Mouse (Mus musculus): ENCODE results near the gene Gas2.
A peak's percentile ranks its signal among the peaks of the same experiment; 100 is the strongest.

Gene Gas2

GRCm38 (mm10) chr7:51861250-51862096 is at the start of gene Gas2:
Gene Gas2, plus strand, starts transcription at chr7:51862015.
- DNase-seq (ENCODE audit: low read depth, low spot score), result no peak

GRCm38 (mm10) chr7:51815473-51816282 is 46.1 kb upstream of the Gas2 start:
- DNase-seq (ENCODE audit: low read depth, low spot score), result peak; percentile 77

GRCm38 (mm10) chr7:51816283-51816839 is 45.5 kb upstream of the Gas2 start:
- no peak for DNase-seq (ENCODE audit: low read depth, low spot score)

GRCm38 (mm10) chr7:51818251-51818974 is 43.4 kb upstream of the Gas2 start:
- peak; percentile 77 for DNase-seq (ENCODE audit: low read depth, low spot score)

- peak; percentile 26 for DNase-seq (ENCODE audit: low read depth, low spot score)
Observed at GRCm38 (mm10) chr7:51819891-51820290, 41.9 kb upstream of the Gas2 start.

GRCm38 (mm10) chr7:51821467-51821866 is 40.3 kb upstream of the Gas2 start:
- DNase-seq (ENCODE audit: low read depth, low spot score), result no peak

GRCm38 (mm10) chr7:51823562-51824338 is 38.1 kb upstream of the Gas2 start:
- DNase-seq (ENCODE audit: low read depth, low spot score), result peak; percentile 30

GRCm38 (mm10) chr7:51831917-51832316 is 29.9 kb upstream of the Gas2 start:
- peak; percentile 48 for DNase-seq (ENCODE audit: low read depth, low spot score)

- peak; percentile 49 for DNase-seq (ENCODE audit: low read depth, low spot score)
Observed at GRCm38 (mm10) chr7:51840515-51840914, 21.3 kb upstream of the Gas2 start.

- no peak for DNase-seq (ENCODE audit: low read depth, low spot score)
Observed at GRCm38 (mm10) chr7:51850877-51851276, 10.9 kb upstream of the Gas2 start.

GRCm38 (mm10) chr7:51851890-51852507 is 9.8 kb upstream of the Gas2 start:
- no peak for DNase-seq (ENCODE audit: low read depth, low spot score)

- peak; percentile 84 for DNase-seq (ENCODE audit: low read depth, low spot score)
Observed at GRCm38 (mm10) chr7:51862097-51862492, 280 bp downstream of the Gas2 start, which contains the start of gene Fancf. Gene Fancf, minus strand, starts transcription at chr7:51862267.

- DNase-seq (ENCODE audit: low read depth, low spot score), result no peak
Observed at GRCm38 (mm10) chr7:51862842-51863241, 1.0 kb downstream of the Gas2 start.

- peak; percentile 59 for DNase-seq (ENCODE audit: low read depth, low spot score)
Observed at GRCm38 (mm10) chr7:51865336-51865735, 3.5 kb downstream of the Gas2 start.

- DNase-seq (ENCODE audit: low read depth, low spot score), result peak; percentile 50
Observed at GRCm38 (mm10) chr7:51867983-51868382, 6.2 kb downstream of the Gas2 start.

GRCm38 (mm10) chr7:51872041-51872440 is 10.2 kb downstream of the Gas2 start:
- DNase-seq (ENCODE audit: low read depth, low spot score), result no peak

GRCm38 (mm10) chr7:51872597-51872996 is 10.8 kb downstream of the Gas2 start:
- no peak for DNase-seq (ENCODE audit: low read depth, low spot score)

GRCm38 (mm10) chr7:51876316-51876715 is 14.5 kb downstream of the Gas2 start:
- no peak for DNase-seq (ENCODE audit: low read depth, low spot score)

GRCm38 (mm10) chr7:51878730-51879129 is 16.9 kb downstream of the Gas2 start:
- peak; percentile 66 for DNase-seq (ENCODE audit: low read depth, low spot score)

GRCm38 (mm10) chr7:51879136-51879723 is 17.4 kb downstream of the Gas2 start:
- DNase-seq (ENCODE audit: low read depth, low spot score), result peak; percentile 73
